Mouse (Mus musculus) lung, postnatal 4 days (tissue): ENCODE measurements around the gene Sdk2.

ENCODE experiments used
- DNase-seq, 2 experiments: peaks; one replicate each; pipeline ENCODE4 v3.0.0; 2021

Gene Sdk2

GRCm38 (mm10) chr11:113927826-113928225 is 139.0 kb downstream of the Sdk2 start:
- no peak for DNase-seq

GRCm38 (mm10) chr11:113927231-113927630 is 139.6 kb downstream of the Sdk2 start:
- peak; percentile 14 to 34 for DNase-seq

- DNase-seq: no peak
Measured at GRCm38 (mm10) chr11:113923137-113923536, 143.7 kb downstream of the Sdk2 start.

- DNase-seq: no peak
Measured at GRCm38 (mm10) chr11:113903131-113903860, 163.6 kb downstream of the Sdk2 start.

GRCm38 (mm10) chr11:113901906-113902305 is 164.9 kb downstream of the Sdk2 start:
- no peak for DNase-seq

- no peak for DNase-seq
Measured at GRCm38 (mm10) chr11:113898671-113899070, 168.2 kb downstream of the Sdk2 start.

GRCm38 (mm10) chr11:113896006-113896405 is 170.8 kb downstream of the Sdk2 start:
- DNase-seq: no peak

GRCm38 (mm10) chr11:113892924-113893323 is 173.9 kb downstream of the Sdk2 start:
- DNase-seq: no peak

- no peak for DNase-seq
Measured at GRCm38 (mm10) chr11:113892067-113892466, 174.8 kb downstream of the Sdk2 start.

- no peak for DNase-seq
Measured at GRCm38 (mm10) chr11:113888156-113888750, 178.6 kb downstream of the Sdk2 start.

- DNase-seq: peak; percentile 15 to 52
Measured at GRCm38 (mm10) chr11:113886299-113886698, 180.5 kb downstream of the Sdk2 start.

GRCm38 (mm10) chr11:113884962-113885361 is 181.9 kb downstream of the Sdk2 start:
- no peak for DNase-seq

- DNase-seq: no peak
Measured at GRCm38 (mm10) chr11:113883031-113883430, 183.8 kb downstream of the Sdk2 start.

- no peak for DNase-seq
Measured at GRCm38 (mm10) chr11:113881864-113882263, 185.0 kb downstream of the Sdk2 start.

- DNase-seq: no peak
Measured at GRCm38 (mm10) chr11:113867066-113867465, 199.8 kb downstream of the Sdk2 start.

GRCm38 (mm10) chr11:113865627-113866026 is 201.2 kb downstream of the Sdk2 start:
- DNase-seq: peak; percentile 90 to 93

- DNase-seq: peak in 1 of 2 experiments; percentile 18
Measured at GRCm38 (mm10) chr11:113863408-113863807, 203.4 kb downstream of the Sdk2 start.

- DNase-seq: no peak
Measured at GRCm38 (mm10) chr11:113855661-113856060, 211.2 kb downstream of the Sdk2 start.

GRCm38 (mm10) chr11:113851750-113852149 is 215.1 kb downstream of the Sdk2 start:
- DNase-seq: no peak

- DNase-seq: no peak
Measured at GRCm38 (mm10) chr11:113849322-113849721, 217.5 kb downstream of the Sdk2 start.

- no peak for DNase-seq
Measured at GRCm38 (mm10) chr11:113843920-113844319, 222.9 kb downstream of the Sdk2 start.

- DNase-seq: no peak
Measured at GRCm38 (mm10) chr11:113842879-113843278, 224.0 kb downstream of the Sdk2 start.

- DNase-seq: no peak
Measured at GRCm38 (mm10) chr11:113831608-113832007, 235.2 kb downstream of the Sdk2 start.

GRCm38 (mm10) chr11:113828081-113828554 is 238.7 kb downstream of the Sdk2 start:
- DNase-seq: no peak
